Mouse (Mus musculus): ENCODE measurements at regions not wholly inside any gene's neighbourhood (a gene's known extent, or its start where the extent isn't known, plus 50 kb on each side); places are given as distances from the start of the nearest gene placed in this dataset.
"Not testable (repeated sequence)": the region's sequence is repeated elsewhere in the genome, so short reads cannot be mapped to it uniquely, and the experiment has no call there.

- in situ Hi-C loops (cut with MboI, MseI) = no loop called here
These were observed 447.7 kb downstream of the Dad1 start for GRCm38 (mm10) chr14:53806231-53806630.

GRCm38 (mm10) chr14:53803698-53804620 lies 449.9 kb downstream of the Dad1 start:
- in situ Hi-C loops (cut with MboI, MseI) = no loop called here

- in situ Hi-C loops (cut with MboI, MseI) = no loop called here
These were observed 451.4 kb downstream of the Dad1 start for GRCm38 (mm10) chr14:53802547-53802946.

GRCm38 (mm10) chr14:53800508-53801136 lies 453.3 kb downstream of the Dad1 start:
- in situ Hi-C loops (cut with MboI, MseI) = no loop called here

DNA sequence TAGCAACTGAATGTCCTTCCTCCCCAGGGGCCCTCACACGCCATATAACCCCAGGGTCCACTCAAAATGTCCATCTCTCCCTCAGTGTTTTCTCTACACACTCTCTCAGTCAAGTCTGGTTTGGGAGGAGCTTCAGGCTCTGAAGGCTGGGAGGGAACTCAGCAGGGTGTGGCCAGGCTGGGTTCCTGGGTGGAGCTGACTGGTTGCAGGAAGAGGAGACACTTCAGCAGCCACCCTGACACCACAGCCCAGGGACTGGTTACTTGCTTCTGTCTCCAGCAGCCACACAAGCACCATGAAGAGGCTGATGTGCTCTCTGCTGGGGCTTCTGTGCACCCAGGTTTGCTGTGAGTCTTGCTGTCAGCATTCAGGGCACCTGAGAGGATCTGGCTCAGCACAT lies 458.7 kb downstream of the Dad1 start:
- in situ Hi-C loops (cut with MboI, MseI) = not testable (repeated sequence)

DNA sequence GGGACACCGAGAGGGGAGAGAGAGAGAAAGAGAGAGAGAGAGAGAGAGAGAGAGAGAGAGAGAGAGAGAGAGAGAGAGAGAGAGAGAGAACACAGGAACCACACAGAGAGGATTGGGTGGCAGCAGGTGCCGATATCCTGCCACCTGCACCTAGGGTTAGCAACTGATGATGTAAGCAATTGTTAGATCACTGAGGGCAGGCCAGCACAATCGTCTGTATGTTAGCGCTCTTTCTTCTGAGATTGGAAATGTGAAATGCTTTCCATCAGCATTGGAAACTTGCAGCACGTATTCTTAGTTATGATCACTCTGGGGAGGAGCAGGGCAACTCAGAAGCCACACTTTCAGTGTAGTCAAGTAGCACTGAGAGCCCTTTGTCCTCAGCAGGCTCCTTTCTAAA lies 459.4 kb downstream of the Dad1 start:
- in situ Hi-C loops (cut with MboI, MseI) = no loop called here

DNA sequence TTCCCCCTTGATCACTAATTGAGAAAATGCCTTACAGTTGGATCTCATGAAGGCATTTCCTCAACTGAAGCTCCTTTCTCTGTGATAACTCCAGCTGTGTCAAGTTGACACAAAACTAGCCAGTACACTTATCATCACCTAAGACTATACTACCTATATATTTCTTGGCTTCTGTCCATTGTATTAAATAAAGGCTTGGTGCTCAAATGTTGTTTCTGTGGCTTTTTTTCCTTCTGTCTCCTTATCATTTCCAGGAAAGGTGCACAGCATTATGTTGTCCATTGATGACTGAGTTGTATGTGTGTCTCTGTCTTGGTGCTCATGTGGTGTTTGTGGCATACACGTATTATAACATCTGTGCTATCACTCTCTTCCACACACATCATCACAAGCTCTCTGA lies 461.5 kb downstream of the Dad1 start:
- in situ Hi-C loops (cut with MboI, MseI) = not testable (repeated sequence)

DNA sequence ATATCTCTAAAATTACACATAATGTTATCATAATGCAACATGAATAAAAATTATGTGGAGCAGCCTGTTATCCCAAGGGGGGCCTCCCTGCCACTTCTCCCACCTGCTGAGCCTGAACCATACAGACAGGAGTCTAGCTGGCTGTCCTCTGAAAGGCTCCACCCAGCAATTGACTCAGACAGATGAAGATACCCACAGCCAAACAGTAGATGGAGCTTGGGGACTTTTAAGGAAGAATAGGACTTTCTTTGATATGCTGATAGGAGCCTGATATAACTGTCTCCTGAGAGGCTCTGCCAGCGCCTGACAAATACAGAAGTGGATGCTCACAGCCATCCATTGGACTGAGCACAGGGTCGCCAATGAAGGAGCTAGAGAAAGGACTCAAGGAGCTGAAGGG lies 468.4 kb downstream of the Dad1 start:
- in situ Hi-C loops (cut with MboI, MseI) = not testable (repeated sequence)

DNA sequence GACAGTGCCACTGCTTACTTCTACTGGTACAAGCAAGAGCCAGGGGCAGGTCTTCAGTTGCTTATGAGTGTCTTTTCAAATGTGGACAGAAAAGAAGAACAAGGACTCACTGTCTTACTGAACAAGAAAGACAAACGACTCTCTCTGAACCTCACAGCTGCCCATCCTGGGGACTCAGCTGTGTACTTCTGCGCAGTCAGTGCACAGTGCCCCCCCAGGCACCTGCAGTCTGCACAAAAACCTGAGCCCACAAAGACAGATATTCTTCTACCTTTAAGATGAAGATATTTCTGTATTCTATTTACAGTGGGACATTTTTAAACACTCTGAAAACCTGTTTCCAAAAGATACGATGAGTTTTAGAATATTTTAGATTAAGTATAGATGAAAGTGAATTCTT lies 476.5 kb downstream of the Dad1 start:
- in situ Hi-C loops (cut with MboI, MseI) = no loop called here

DNA sequence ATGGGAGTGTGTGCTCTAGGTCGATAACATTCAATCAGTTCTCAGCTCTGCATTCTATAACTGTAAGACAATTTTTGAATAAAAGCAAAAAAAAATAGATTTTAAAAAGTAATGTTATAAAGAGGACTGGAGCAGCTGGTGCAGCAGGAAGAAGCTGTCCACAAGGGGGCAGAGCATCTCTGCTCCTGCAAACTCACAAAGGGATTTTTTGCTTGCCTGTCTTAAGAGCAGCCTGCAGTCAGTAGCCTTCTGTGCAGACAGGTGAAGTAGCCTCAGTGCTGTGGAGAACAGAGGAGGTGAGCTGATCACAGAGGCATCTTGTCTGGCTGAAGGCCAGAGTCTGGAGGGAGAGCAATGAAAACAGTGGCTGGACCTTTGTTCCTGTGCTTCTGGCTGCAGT lies 477.2 kb downstream of the Dad1 start:
- in situ Hi-C loops (cut with MboI, MseI) = not testable (repeated sequence)

DNA sequence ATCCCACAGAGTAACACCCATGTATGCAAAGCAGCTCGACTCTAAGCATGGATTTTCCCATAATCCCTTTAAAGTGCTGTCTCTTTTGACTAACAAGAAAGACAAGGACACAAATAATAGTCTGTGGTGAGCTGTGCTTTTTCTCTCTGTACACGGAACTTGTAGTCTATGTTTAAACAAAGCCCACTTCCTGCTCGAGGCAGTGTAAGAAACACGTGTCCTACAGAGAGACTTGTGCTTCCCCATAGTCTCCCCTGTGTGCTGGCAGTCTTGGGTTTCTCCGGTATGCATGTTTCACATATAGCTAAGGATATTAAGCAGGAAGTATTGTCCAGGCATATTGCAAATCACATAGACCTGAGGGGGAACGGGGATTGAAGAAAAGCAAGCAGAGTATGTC lies 487.4 kb downstream of the Dad1 start:
- in situ Hi-C loops (cut with MboI, MseI) = not testable (repeated sequence)

- in situ Hi-C loops (cut with MboI, MseI) = not testable (repeated sequence)
These were observed 488.0 kb downstream of the Dad1 start for GRCm38 (mm10) chr14:53765918-53766317.

DNA sequence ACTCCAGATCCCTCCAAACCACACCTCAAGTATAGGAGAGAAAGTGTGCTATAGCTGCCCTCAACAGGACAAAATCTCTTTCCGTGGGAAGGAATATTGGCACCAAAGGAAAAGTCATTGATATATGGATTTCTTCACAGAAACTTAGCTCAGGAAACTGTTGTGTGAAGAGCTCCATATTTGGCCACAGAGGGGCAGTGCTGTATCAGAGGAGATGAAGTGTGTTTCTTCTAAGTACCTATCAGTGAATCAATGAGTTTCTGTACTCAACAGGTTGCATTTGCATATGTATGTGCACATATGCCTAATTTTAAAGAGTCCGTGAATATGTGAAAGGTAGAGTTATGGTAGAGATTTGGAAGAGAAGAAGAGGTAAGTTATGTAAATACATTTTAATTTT lies 493.3 kb downstream of the Dad1 start:
- in situ Hi-C loops (cut with MboI, MseI) = not testable (repeated sequence)

DNA sequence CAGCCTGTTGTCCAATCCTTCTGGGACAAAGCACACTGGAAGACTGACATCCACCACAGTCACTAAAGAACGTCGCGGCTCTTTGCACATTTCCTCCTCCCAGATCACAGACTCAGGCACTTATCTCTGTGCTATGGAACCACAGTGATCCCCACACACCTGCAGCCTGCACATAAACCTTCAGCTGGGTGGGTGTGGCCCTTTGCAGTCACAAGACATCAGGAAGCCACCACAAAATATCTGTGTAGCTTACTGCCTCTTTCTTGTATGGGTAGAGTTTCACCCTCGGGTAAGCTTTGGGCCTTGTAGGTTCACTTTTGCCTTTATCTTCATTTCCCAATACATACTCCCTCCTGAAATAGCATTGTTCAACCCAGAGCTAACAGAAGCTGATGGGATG lies 496.1 kb downstream of the Dad1 start:
- in situ Hi-C loops (cut with MboI, MseI) = not testable (repeated sequence)

DNA sequence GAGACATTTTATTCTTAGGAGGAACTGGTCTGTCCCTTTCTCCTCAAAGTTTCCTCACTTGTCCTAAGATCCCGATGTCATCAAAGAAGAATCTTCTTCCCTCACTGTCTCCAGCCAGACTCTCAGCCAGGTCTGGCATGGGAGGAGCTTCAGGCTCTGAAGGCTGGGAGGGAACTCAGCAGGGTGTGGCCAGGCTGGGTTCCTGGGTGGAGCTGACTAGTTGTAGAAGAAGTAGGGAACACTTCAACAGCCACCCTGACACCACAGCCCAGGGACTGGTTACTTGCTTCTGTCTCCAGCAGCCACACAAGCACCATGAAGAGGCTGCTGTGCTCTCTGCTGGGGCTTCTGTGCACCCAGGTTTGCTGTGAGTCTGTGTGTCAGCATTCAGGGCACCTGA lies 496.8 kb downstream of the Dad1 start:
- in situ Hi-C loops (cut with MboI, MseI) = not testable (repeated sequence)

DNA sequence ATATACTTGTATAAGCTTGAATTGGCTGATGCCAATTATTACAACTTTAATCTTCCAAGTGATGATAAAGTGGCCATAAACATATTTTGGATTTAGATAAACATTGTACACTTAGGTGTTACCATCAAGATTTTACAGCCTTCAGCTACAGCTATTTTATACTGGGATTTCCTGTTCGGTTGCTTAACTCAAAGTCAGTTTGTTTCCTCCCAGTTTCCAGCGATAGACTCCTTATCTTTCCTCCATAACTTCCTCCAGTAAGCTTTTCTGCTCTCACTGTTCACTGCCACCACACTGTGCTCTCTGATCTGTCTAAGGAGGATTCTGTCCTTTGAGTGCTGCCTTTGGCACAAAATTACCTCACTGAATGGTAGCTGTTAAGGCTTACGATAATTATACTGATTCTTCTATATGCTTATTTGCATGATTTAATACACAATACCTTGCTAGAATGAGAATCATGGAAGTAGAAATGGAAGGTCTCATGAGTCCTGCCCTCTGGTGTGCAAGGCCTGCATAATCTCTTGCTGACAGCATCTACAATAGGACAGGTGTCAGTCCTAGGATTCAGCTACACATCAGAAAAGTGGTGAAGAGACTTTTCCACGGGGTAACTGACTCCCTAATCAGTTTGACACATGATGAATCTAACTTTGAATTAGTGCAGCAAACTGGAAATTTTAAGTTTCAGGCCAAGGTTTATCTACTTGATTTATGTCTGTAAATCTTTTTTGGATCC lies 503.0 kb downstream of the Dad1 start:
- in situ Hi-C loops (cut with MboI, MseI) = no loop called here

- in situ Hi-C loops (cut with MboI, MseI) = loop anchor here (5.0 to 25.0 kb wide), 2 partner anchors 406 to 701 kb away; no protein-coding TSS in a partner anchor
These were observed 510.4 kb downstream of the Dad1 start for GRCm38 (mm10) chr14:53743552-53743951.

DNA sequence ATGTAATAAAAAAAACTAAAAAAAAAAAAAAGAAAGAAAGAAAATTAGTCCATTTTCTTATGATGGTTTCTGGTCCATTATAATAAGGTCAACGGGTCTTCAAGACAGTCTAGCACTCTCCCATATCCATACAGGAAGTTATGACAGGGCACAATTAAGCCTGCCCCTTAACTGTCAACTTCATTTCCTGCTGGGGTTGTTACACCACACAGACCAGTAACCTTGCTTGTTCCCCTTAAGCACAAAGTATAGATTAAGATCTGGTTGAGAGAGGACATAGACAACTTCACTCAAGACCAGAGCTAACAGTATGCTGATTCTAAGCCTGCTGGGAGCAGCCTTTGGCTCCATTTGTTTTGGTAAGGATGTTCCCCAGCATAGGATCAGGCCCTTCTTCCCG lies 511.0 kb downstream of the Dad1 start:
- in situ Hi-C loops (cut with MboI, MseI) = loop anchor here (5.0 to 25.0 kb wide), 2 partner anchors 406 to 701 kb away; no protein-coding TSS in a partner anchor

- in situ Hi-C loops (cut with MboI, MseI) = loop anchor here (5.0 to 25.0 kb wide), 2 partner anchors 404 to 699 kb away; no protein-coding TSS in a partner anchor
These were observed 512.7 kb downstream of the Dad1 start for GRCm38 (mm10) chr14:53741246-53741645.

DNA sequence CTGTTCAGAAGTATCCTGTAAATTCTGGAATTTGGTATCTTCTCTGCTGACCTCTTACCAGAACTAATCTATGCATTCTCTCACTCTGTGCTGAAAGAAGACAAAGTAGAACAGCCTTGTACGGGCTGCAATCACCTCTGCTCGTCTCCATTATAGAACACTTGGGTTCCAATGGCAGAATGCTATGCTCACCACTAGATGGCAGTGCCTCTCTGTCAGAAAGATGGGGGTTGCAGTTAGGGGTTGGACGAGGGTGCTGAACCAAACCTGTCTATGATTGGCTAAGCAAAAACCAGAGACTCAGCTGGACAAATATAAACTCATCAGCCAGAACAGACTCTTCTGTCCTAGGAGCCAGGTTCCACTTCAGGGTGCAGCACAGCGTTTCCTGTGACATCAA lies 515.9 kb downstream of the Dad1 start:
- in situ Hi-C loops (cut with MboI, MseI) = loop anchor here (25.0 kb wide), 1 partner anchor 401 kb away; no protein-coding TSS in a partner anchor

GRCm38 (mm10) chr14:53736274-53736673 lies 517.6 kb downstream of the Dad1 start:
- in situ Hi-C loops (cut with MboI, MseI) = loop anchor here (25.0 kb wide), 1 partner anchor 399 kb away; no protein-coding TSS in a partner anchor

DNA sequence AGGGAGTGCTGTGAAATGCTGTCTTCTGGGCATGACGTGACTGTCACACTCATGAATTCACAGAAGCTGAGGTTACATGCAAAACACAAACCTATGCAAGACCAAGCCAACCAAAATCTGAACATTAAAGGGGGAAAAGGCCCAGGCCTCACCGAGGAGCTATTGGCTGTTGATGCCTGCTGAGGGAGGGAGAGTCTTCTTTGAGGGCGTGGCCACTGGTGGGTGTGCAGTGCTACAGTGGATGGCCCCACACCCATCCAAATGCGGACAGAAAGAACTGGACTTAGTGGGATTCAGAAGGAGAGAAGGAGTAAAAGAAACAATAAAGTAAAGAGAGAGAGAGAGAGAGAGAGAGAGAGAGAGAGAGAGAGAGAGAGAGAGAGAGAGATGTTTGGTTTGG lies 522.3 kb downstream of the Dad1 start:
- in situ Hi-C loops (cut with MboI, MseI) = loop anchor here (25.0 kb wide), 1 partner anchor 394 kb away; no protein-coding TSS in a partner anchor
